8 mouse cellular contexts compared by ENCODE assay signal in genomic region chr12:59060322-59060721, GRCm38 (mm10). TPM values are rescaled to one million over a fixed set of nuclear protein-coding genes. Genes with fewer than 3 reads are reported as not detected.
A peak's percentile ranks its signal among the peaks of the same experiment; 100 is the strongest.
DNase-seq lines count a peak whose midpoint lies in the region; ATAC-seq lines count a peak whose summit lies in the region.

No protein-coding gene starts in this region.

- no peak for ATAC-seq in lung, embryonic 15.5 days (ENCODE audit: borderline replicate concordance, extremely low read depth, low FRiP score, low TSS enrichment)
- ATAC-seq in embryonic facial prominence, embryonic 12.5 days (ENCODE audit: insufficient number of reproducible peaks, insufficient read depth, low FRiP score, low TSS enrichment), result no peak
- no peak for ATAC-seq in intestine, embryonic 16.5 days
- no peak for ATAC-seq in neural tube, embryonic 14.5 days (ENCODE audit: low read depth)

- H3K36me3 ChIP-seq in lung, embryonic 15.5 days, result peaks cover 23% of the 10 kb centered on the region
- H3K36me3 ChIP-seq in embryonic facial prominence, embryonic 12.5 days, result peaks cover 20% of the 10 kb centered on the region; the same call in 1 of the 2 replicates
- peaks cover 11% of the 10 kb centered on the region; the same call in 1 of the 2 replicates for H3K36me3 ChIP-seq in intestine, embryonic 16.5 days (ENCODE audit: control insufficient read depth, insufficient read depth, low read length)
- no peaks in the 10 kb centered on the region for H3K36me3 ChIP-seq in neural tube, embryonic 14.5 days (ENCODE audit: control insufficient read depth, insufficient read depth, low read length)

- H3K4me3 ChIP-seq in lung, embryonic 15.5 days, result peak overlapping the region; percentile 58
- peak overlapping the region; percentile 90 for H3K4me3 ChIP-seq in embryonic facial prominence, embryonic 12.5 days
- peak overlapping the region; percentile 85 for H3K4me3 ChIP-seq in intestine, embryonic 16.5 days (ENCODE audit: low read length)
- H3K4me3 ChIP-seq in neural tube, embryonic 14.5 days (ENCODE audit: low read depth, low read length), result peak overlapping the region; percentile 69

- peak overlapping the region; percentile 87 for H3K27ac ChIP-seq in lung, embryonic 15.5 days
- H3K27ac ChIP-seq in embryonic facial prominence, embryonic 12.5 days, result peak overlapping the region; percentile 92
- H3K27ac ChIP-seq in intestine, embryonic 16.5 days (ENCODE audit: low read length), result peak overlapping the region; percentile 94; the same call in 1 of the 2 replicates
- H3K27ac ChIP-seq in neural tube, embryonic 14.5 days (ENCODE audit: low read depth, low read length), result peak overlapping the region; percentile 94; the same call in 1 of the 2 replicates

- 44% methylated on average over 4 of the region's 4 CpGs for WGBS in lung, embryonic 15.5 days
- WGBS in embryonic facial prominence, embryonic 12.5 days, result 53% methylated on average over 4 of the region's 4 CpGs
- WGBS in intestine, embryonic 16.5 days, result 50% methylated on average over 4 of the region's 4 CpGs
- WGBS in neural tube, embryonic 14.5 days, result 72% methylated on average over 4 of the region's 4 CpGs

- no peak for DNase-seq in lung, postnatal 10 days
- no peak for DNase-seq in yolk sac, embryonic 10.5 days (ENCODE audit: low spot score)
- DNase-seq in urinary bladder, postnatal 4 days (ENCODE audit: low spot score in 2 of 2), result no peak
- no peak for DNase-seq in left cerebral cortex, adult 11 months (ENCODE audit: low spot score)

- H3K4me2 ChIP-seq in lung, embryonic 15.5 days, result peak overlapping the region; percentile 52
- peak overlapping the region; percentile 69 for H3K4me2 ChIP-seq in embryonic facial prominence, embryonic 12.5 days (replicated peaks)
- peak overlapping the region; percentile 71 for H3K4me2 ChIP-seq in intestine, embryonic 16.5 days (ENCODE audit: low read depth, low read length)
- peak overlapping the region; percentile 65 for H3K4me2 ChIP-seq in neural tube, embryonic 14.5 days (ENCODE audit: low read depth, low read length)

- H3K27me3 ChIP-seq in lung, embryonic 15.5 days, result no peaks in the 10 kb centered on the region
- no peaks in the 10 kb centered on the region for H3K27me3 ChIP-seq in embryonic facial prominence, embryonic 12.5 days
- no peaks in the 10 kb centered on the region for H3K27me3 ChIP-seq in intestine, embryonic 16.5 days (replicated peaks; ENCODE audit: control insufficient read depth, insufficient read depth, low read length)
- H3K27me3 ChIP-seq in neural tube, embryonic 14.5 days (ENCODE audit: control insufficient read depth, insufficient read depth, low read length), result no peaks in the 10 kb centered on the region

- H3K4me1 ChIP-seq in lung, embryonic 15.5 days, result peaks cover 13% of the 10 kb centered on the region
- peaks cover 7% of the 10 kb centered on the region; the same call in 1 of the 2 replicates for H3K4me1 ChIP-seq in embryonic facial prominence, embryonic 12.5 days
- H3K4me1 ChIP-seq in intestine, embryonic 16.5 days (ENCODE audit: control insufficient read depth, insufficient read depth, low read length), result peaks cover 10% of the 10 kb centered on the region
- H3K4me1 ChIP-seq in neural tube, embryonic 14.5 days (ENCODE audit: control insufficient read depth, insufficient read depth, low read length), result peaks cover 13% of the 10 kb centered on the region; the same call in 1 of the 2 replicates

- no peaks in the 10 kb centered on the region for H3K9me3 ChIP-seq in lung, embryonic 15.5 days
- no peaks in the 10 kb centered on the region for H3K9me3 ChIP-seq in embryonic facial prominence, embryonic 12.5 days
- H3K9me3 ChIP-seq in intestine, embryonic 16.5 days (ENCODE audit: control insufficient read depth, low read length), result no peaks in the 10 kb centered on the region
- H3K9me3 ChIP-seq in neural tube, embryonic 14.5 days (ENCODE audit: control insufficient read depth, low read length), result no peaks in the 10 kb centered on the region

- peak overlapping the region; percentile 79 for H3K9ac ChIP-seq in lung, embryonic 15.5 days
- H3K9ac ChIP-seq in embryonic facial prominence, embryonic 12.5 days, result peak overlapping the region; percentile 85
- peak overlapping the region; percentile 98 for H3K9ac ChIP-seq in intestine, embryonic 16.5 days (ENCODE audit: low read depth, low read length)
- H3K9ac ChIP-seq in neural tube, embryonic 14.5 days (replicated peaks; ENCODE audit: low read depth, low read length), result peak overlapping the region; percentile 82

RNA-seq across cellular contexts. Expression of gene Trappc6b, which starts 0.9 kb away (rescaled TPM):
- polyA plus RNA-seq in lung, embryonic 15.5 days (2015; fragmentation: Nextera tagmentation; extraction: Ambion mirVana), result 87.8 and 92.5 TPM in 2 replicates
- polyA plus RNA-seq in embryonic facial prominence, embryonic 12.5 days (2016; fragmentation: Nextera tagmentation; extraction: Ambion mirVana), result 78.4 and 82.9 TPM in 2 replicates
- 77.0 and 85.9 TPM in 2 replicates for polyA plus RNA-seq in intestine, embryonic 16.5 days (2015; fragmentation: Nextera tagmentation; extraction: Ambion mirVana)
- polyA plus RNA-seq in neural tube, embryonic 14.5 days (2014; fragmentation: Nextera tagmentation; extraction: Ambion mirVana), result 123 and 129 TPM in 2 replicates

RNA-seq across cellular contexts. Expression of gene Pnn, which starts 6.4 kb away (rescaled TPM):
- 96.1 and 105 TPM in 2 replicates for polyA plus RNA-seq in lung, embryonic 15.5 days (2015; fragmentation: Nextera tagmentation; extraction: Ambion mirVana)
- polyA plus RNA-seq in embryonic facial prominence, embryonic 12.5 days (2016; fragmentation: Nextera tagmentation; extraction: Ambion mirVana), result 115 and 128 TPM in 2 replicates
- 60.5 and 66.7 TPM in 2 replicates for polyA plus RNA-seq in intestine, embryonic 16.5 days (2015; fragmentation: Nextera tagmentation; extraction: Ambion mirVana)
- 77.4 and 86.2 TPM in 2 replicates for polyA plus RNA-seq in neural tube, embryonic 14.5 days (2014; fragmentation: Nextera tagmentation; extraction: Ambion mirVana)

RNA-seq across cellular contexts. Expression of gene Mia2, which starts 35.3 kb away (rescaled TPM):
- polyA plus RNA-seq in lung, embryonic 15.5 days (2015; fragmentation: Nextera tagmentation; extraction: Ambion mirVana), result 53.8 and 59.9 TPM in 2 replicates
- 58.0 and 60.3 TPM in 2 replicates for polyA plus RNA-seq in embryonic facial prominence, embryonic 12.5 days (2016; fragmentation: Nextera tagmentation; extraction: Ambion mirVana)
- 88.2 and 96.6 TPM in 2 replicates for polyA plus RNA-seq in intestine, embryonic 16.5 days (2015; fragmentation: Nextera tagmentation; extraction: Ambion mirVana)
- 38.9 and 41.4 TPM in 2 replicates for polyA plus RNA-seq in neural tube, embryonic 14.5 days (2014; fragmentation: Nextera tagmentation; extraction: Ambion mirVana)

RNA-seq across cellular contexts. Expression of gene Gemin2, which starts 47.1 kb away (rescaled TPM):
- polyA plus RNA-seq in lung, embryonic 15.5 days (2015; fragmentation: Nextera tagmentation; extraction: Ambion mirVana), result 29.3 and 31.5 TPM in 2 replicates
- 34.2 and 36.6 TPM in 2 replicates for polyA plus RNA-seq in embryonic facial prominence, embryonic 12.5 days (2016; fragmentation: Nextera tagmentation; extraction: Ambion mirVana)
- polyA plus RNA-seq in intestine, embryonic 16.5 days (2015; fragmentation: Nextera tagmentation; extraction: Ambion mirVana), result 17.6 and 20.3 TPM in 2 replicates
- 11.9 and 15.2 TPM in 2 replicates for polyA plus RNA-seq in neural tube, embryonic 14.5 days (2014; fragmentation: Nextera tagmentation; extraction: Ambion mirVana)

RNA-seq across cellular contexts. Expression of gene Sec23a, which starts 48.5 kb away (rescaled TPM):
- polyA plus RNA-seq in lung, embryonic 15.5 days (2015; fragmentation: Nextera tagmentation; extraction: Ambion mirVana), result 64.0 and 65.6 TPM in 2 replicates
- 90.9 and 97.6 TPM in 2 replicates for polyA plus RNA-seq in embryonic facial prominence, embryonic 12.5 days (2016; fragmentation: Nextera tagmentation; extraction: Ambion mirVana)
- polyA plus RNA-seq in intestine, embryonic 16.5 days (2015; fragmentation: Nextera tagmentation; extraction: Ambion mirVana), result 90.5 and 110 TPM in 2 replicates
- 127 and 139 TPM in 2 replicates for polyA plus RNA-seq in neural tube, embryonic 14.5 days (2014; fragmentation: Nextera tagmentation; extraction: Ambion mirVana)
